Mouse (Mus musculus): ENCODE measurements at regions not wholly inside any gene's neighbourhood (a gene's known extent, or its start where the extent isn't known, plus 50 kb on each side); places are given as distances from the start of the nearest gene placed in this dataset.
"Not testable (repeated sequence)": the region's sequence is repeated elsewhere in the genome, so short reads cannot be mapped to it uniquely, and the experiment has no call there.

GRCm38 (mm10) chr13:35598003-35598402, 61.6 kb upstream of the Cdyl start:
- DNase-seq (ENCODE audit: low spot score in 2 of 2), result no peak

- DNase-seq (ENCODE audit: low spot score in 2 of 2), result no peak
Observed at GRCm38 (mm10) chr13:35601560-35602135, 58.0 kb upstream of the Cdyl start.

- no peak for DNase-seq (ENCODE audit: low spot score in 2 of 2)
Observed at GRCm38 (mm10) chr13:35603080-35603479, 56.6 kb upstream of the Cdyl start.

GRCm38 (mm10) chr13:35604061-35604460, 55.6 kb upstream of the Cdyl start:
- DNase-seq (ENCODE audit: low spot score in 2 of 2), result peak in 1 of 2 experiments; percentile 30

- DNase-seq (ENCODE audit: low spot score in 2 of 2), result no peak
Observed at GRCm38 (mm10) chr13:35604765-35605164, 54.9 kb upstream of the Cdyl start.

GRCm38 (mm10) chr13:35606857-35607561, 52.6 kb upstream of the Cdyl start:
- not testable (repeated sequence) for DNase-seq (ENCODE audit: low spot score in 2 of 2)

GRCm38 (mm10) chr13:35607710-35608109, 51.9 kb upstream of the Cdyl start:
- no peak for DNase-seq (ENCODE audit: low spot score in 2 of 2)
